Mouse (Mus musculus): ENCODE results near the gene Gm21836.
"Not testable (repeated sequence)": the region's sequence is repeated elsewhere in the genome, so short reads cannot be mapped to it uniquely, and the experiment has no call there.

The Gm21836 gene

GRCm38 (mm10) chr9:124493693-124494092 is at the start of gene Gm21836:
TSS of gene Gm21836 (minus strand) at chr9:124493793.
- DNase-seq, result not testable (repeated sequence)

- DNase-seq, result peak in 1 of 2 experiments; percentile 23
These were observed 13.1 kb downstream of the Gm21836 start for GRCm38 (mm10) chr9:124480361-124480980.

- DNase-seq, result peak; percentile 70 to 82
These were observed 15.5 kb downstream of the Gm21836 start for GRCm38 (mm10) chr9:124478081-124478480.

- peak in 1 of 2 experiments; percentile 28 for DNase-seq
These were observed 17.3 kb downstream of the Gm21836 start, which contains the start of gene Ppp2r3d for GRCm38 (mm10) chr9:124476096-124476902. TSS of gene Ppp2r3d (minus strand) at chr9:124476898.

GRCm38 (mm10) chr9:124475689-124476088 is 17.9 kb downstream of the Gm21836 start:
- peak in 1 of 2 experiments; percentile 21 for DNase-seq

DNA sequence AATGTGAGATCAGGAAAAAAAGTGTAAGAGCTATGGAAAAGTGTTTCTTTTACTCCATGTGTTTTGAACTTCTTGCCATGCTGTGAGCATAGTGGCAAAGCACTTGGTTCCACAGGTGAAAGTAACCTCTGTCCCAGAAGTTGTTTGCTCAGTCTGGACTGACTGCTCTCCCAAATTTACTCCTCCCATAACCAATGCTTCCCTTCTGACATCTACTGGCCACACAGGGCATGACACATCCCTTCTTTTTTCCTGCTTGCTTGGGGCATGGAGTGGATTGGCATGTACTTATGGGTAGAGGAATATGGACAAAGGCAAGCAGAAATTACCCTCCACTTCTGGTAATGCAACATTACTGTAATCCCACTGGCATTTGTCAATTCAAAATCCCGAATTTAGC is 37.0 kb downstream of the Gm21836 start:
- DNase-seq, result peak; percentile 41 to 76

All from lung, postnatal 4 days (tissue).